Mouse (Mus musculus): ENCODE measurements around the gene Spred2. TPM values are rescaled to one million over a fixed set of nuclear protein-coding genes. Genes with fewer than 3 reads are reported as not detected.

The Spred2 gene
- polyA plus RNA-seq, 1 experiment = 24.0 TPM

DNA sequence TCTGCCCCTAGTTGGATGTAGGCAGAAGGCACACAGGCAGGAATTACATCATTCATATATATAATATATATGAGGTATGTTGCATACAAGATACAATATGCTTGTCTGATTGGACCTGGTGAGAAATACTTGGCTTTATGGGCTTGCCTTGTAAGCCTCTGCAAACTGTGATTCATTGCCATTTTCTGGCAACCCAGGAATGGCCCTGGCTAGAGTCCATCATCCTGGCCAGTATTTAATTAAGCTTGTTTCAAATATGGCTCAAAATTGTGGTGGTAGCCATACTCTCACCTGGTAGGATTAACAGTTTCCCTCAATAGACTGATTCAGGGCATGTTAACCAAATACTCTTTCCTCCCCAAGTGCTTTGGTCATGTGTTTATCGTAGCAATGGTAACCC lies 141.9 kb downstream of the Spred2 start:
- H3K4me1 ChIP-seq (ENCODE audit: control insufficient read depth, insufficient read depth, low read length) = no peaks in the 10 kb centered on the region
- no peak overlapping the region for H3K4me3 ChIP-seq (replicated peaks; ENCODE audit: extremely low read depth, low read depth, low read length)
- TF ChIP-seq POLR2A (IDR thresholded peaks at IDR 0.05; ENCODE audit: borderline replicate concordance, extremely low read depth, low read depth, low read length) (no peak), CTCF (IDR thresholded peaks at IDR 0.05; ENCODE audit: insufficient read depth, low read length) (no peak)
- WGBS = 71% methylated on average over 1 of the region's 1 CpGs
- DNase-seq = no peak

DNA sequence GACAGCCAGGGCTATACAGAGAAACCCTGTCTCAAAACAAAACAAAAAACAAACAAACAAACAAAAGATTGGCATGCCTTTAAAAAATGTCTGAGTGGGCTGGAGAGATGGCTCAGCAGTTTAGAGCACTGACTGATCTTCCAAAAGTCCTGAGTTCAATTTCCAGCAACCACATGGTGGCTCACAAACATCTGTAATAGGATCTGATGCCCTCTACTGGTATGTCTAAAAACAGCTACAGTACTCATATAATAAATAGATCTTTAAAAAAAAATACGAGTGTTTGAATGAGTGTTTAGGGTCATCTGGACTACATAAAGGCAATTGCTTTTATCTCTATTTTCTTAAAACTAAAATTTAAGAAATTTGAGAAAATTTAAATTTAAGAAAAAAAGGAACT lies 143.3 kb downstream of the Spred2 start:
- DNase-seq = no peak
- TF ChIP-seq POLR2A (IDR thresholded peaks at IDR 0.05; ENCODE audit: borderline replicate concordance, extremely low read depth, low read depth, low read length) = no peak
- no peak for TF ChIP-seq CTCF (IDR thresholded peaks at IDR 0.05; ENCODE audit: insufficient read depth, low read length)
- H3K4me3 ChIP-seq (replicated peaks; ENCODE audit: extremely low read depth, low read depth, low read length) = no peak overlapping the region
- WGBS = 27% methylated on average over 1 of the region's 1 CpGs
- no peaks in the 10 kb centered on the region for H3K4me1 ChIP-seq (ENCODE audit: control insufficient read depth, insufficient read depth, low read length)

DNA sequence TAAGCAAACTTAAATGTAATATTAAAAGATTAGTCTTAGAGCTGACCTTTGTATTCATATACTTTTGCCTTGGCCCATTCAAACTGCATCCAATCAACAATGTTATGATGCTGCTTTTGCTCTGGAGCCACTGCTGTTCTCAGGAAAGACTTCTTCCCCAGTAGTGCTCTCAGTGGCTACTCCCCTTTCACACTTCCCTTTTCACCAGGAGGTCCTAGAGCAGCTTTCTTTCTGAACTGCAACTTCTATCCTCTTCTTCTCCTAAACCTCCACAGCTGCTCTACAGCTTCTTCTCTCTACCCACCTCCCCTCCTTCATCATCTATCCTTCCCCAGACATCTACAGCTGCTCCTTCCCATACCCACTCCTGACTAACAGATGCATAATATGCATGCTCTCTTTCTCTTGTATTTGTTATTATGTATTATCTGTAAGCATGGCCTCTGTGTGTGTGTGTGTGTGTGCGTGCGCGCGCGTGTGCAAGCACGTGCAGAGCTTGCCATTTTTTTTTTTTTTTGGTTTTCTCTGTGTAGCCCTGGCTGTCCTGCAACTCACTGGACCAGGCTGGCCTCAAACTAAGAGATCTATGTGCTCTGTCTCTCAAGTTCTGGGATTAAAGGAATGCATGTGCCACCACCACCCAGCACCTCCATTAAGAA lies 144.3 kb downstream of the Spred2 start:
- Histone ChIP-seq H3K4me3 (replicated peaks; ENCODE audit: extremely low read depth, low read depth, low read length) (no peak overlapping the region), H3K4me1 (ENCODE audit: control insufficient read depth, insufficient read depth, low read length) (no peaks in the 10 kb centered on the region)
- no peak for DNase-seq
- 94% methylated on average over 6 of the region's 6 CpGs for WGBS
- TF ChIP-seq CTCF (IDR thresholded peaks at IDR 0.05; ENCODE audit: insufficient read depth, low read length) = no peak
- no peak for TF ChIP-seq POLR2A (IDR thresholded peaks at IDR 0.05; ENCODE audit: borderline replicate concordance, extremely low read depth, low read depth, low read length)

DNA sequence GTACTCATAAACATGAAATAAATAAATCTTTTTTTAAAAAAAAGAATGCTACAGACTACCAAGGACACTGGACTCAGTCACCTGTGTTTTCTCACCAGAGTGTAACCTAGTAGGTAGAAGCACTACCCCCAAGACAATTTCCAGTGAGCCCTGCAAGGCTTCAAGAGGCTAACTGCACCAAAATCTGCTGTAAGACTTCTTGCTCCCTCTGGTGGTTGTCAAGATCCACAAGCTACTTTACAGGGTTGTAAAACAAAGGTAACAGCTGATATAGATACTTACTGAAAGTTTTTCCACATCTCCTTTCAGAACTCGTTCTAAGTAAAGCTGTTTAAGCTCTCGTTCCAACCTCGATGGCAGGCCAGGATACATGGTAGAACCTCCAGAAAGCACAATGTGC lies 148.0 kb downstream of the Spred2 start:
- 62% methylated on average over 3 of the region's 3 CpGs for WGBS
- TF ChIP-seq CTCF (IDR thresholded peaks at IDR 0.05; ENCODE audit: insufficient read depth, low read length) (0 out of 2 replicates have a peak, but pooled peaks have one; percentile 6), POLR2A (IDR thresholded peaks at IDR 0.05; ENCODE audit: borderline replicate concordance, extremely low read depth, low read depth, low read length) (no peak)

DNA sequence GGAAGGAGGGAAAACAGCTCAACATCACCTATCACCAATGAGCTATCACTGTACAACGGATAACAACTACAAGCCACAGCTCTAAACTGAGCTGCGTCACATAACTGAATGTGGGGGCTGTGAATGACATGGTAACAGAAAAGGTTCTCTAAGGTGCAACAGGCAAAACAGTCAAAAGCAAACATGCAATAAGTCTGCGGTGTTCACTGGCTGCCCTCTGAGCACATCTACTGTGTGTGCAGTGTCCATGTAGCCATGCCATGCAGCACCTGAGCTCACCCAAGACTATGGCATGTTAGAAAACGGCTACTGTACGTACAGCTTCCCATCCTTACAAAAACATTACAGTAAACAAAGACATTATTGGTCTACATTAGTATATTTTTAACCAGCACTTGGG lies 148.7 kb downstream of the Spred2 start:
- DNase-seq = no peak
- TF ChIP-seq CTCF (IDR thresholded peaks at IDR 0.05; ENCODE audit: insufficient read depth, low read length) = no peak
- no peak for TF ChIP-seq POLR2A (IDR thresholded peaks at IDR 0.05; ENCODE audit: borderline replicate concordance, extremely low read depth, low read depth, low read length)
- no peak overlapping the region for H3K4me3 ChIP-seq (replicated peaks; ENCODE audit: extremely low read depth, low read depth, low read length)
- 92% methylated on average over 5 of the region's 5 CpGs for WGBS
- H3K4me1 ChIP-seq (ENCODE audit: control insufficient read depth, insufficient read depth, low read length) = no peaks in the 10 kb centered on the region

More for the DNA sequence above, 148.0 kb downstream of the Spred2 start:
- no peaks in the 10 kb centered on the region for H3K4me1 ChIP-seq (ENCODE audit: control insufficient read depth, insufficient read depth, low read length)
- DNase-seq = no peak
- H3K4me3 ChIP-seq (replicated peaks; ENCODE audit: extremely low read depth, low read depth, low read length) = no peak overlapping the region

Other genes starting within 250 kb of the Spred2 start
- 22.5 and 37.7 TPM in 2 replicates for gene Actr2, start 188.5 kb downstream of the Spred2 start, polyA plus RNA-seq (2012; rRNA removed)